Mouse (Mus musculus): ENCODE data around the gene Pcca.

Gene Pcca

GRCm38 (mm10) chr14:122917676-122918075, 383.6 kb downstream of the Pcca start:
- DNase-seq (ENCODE audit: low read depth, low spot score), result no peak

DNA sequence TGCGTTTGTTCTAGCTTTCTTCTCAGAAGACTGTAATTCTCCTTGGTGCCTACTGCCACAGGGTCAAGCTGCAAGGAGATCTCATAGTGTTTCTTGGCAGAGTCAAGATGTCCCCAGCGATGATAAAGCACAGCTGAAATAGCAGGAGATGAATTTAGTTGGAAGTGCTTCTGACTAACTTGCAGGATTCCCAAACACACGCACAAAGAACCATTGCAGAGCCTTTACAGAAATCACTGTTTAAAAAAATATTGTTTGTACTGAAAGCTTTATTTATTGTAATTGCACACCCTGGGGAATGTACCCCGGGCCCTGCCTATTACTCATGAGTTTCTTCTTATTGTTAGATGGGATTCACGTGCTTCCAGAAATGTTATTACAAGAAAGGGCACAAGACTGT, 385.9 kb downstream of the Pcca start:
- DNase-seq (ENCODE audit: low read depth, low spot score), result no peak

DNA sequence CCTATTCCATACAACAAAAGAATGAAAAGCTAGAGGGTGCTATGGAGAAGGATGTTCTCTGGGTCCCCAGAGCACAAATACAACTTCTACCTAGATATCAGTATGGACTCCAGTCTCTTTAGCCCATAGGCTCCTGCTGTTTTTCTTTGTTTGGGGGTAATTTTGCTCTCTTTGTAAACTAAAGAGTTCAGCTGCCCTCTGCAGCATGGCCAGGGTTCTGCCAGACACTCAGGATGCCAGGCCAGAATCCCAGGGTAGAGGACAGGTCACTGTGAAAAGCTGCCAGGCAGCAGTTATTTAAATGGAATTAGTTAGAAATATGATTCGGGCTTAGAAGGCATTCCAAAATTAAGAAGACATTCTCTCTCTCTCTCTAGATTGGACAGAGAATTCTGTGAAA, 402.3 kb downstream of the Pcca start:
- DNase-seq (ENCODE audit: low read depth, low spot score), result no peak
